Mouse (Mus musculus): ENCODE results near the gene Slc25a34.

GRCm38 (mm10) chr4:141635991-141636390 is 12.4 kb upstream of the Slc25a34 start:
- TF ChIP-seq CTCF (IDR thresholded peaks at IDR 0.05; ENCODE audit: extremely low read depth, insufficient read length, insufficient replicate concordance, low read depth, low read length) (no peak), POLR2A (IDR thresholded peaks at IDR 0.05; ENCODE audit: low read depth, low read length) (no peak)

All from small intestine, adult 2 months (tissue).